Mouse (Mus musculus) limb, embryonic 15.5 days (tissue): ENCODE results near the gene Armc7. TPM values are rescaled to one million over a fixed set of nuclear protein-coding genes. Genes with fewer than 3 reads are reported as not detected.

ENCODE experiments used
- ATAC-seq: fragments of 200-750 bp; cut with Nextera tagmentation; 2 replicates; pipeline ENCODE4 v1.8.0; 2017; ENCODE audit warnings: low read depth, moderate TSS enrichment; ENCODE audit not compliant: insufficient number of reproducible peaks, low FRiP score, low TSS enrichment
- H3K27ac ChIP-seq: fragments of 300-500 bp; sonication (generic); 2 replicates; pipeline ENCODE4 v1.5.1; 2015; ENCODE audit warnings: moderate library complexity, mild to moderate bottlenecking, inconsistent platforms
- H3K27me3 ChIP-seq: fragments of 300-500 bp; sonication (generic); 2 replicates; pipeline ENCODE4 v1.6.1; 2015; ENCODE audit warnings: inconsistent platforms
- H3K36me3 ChIP-seq: fragments of 300-500 bp; sonication (generic); 2 replicates; pipeline ENCODE4 v1.6.1; 2015; ENCODE audit warnings: inconsistent platforms
- H3K4me1 ChIP-seq: fragments of 300-500 bp; sonication (generic); 2 replicates; pipeline ENCODE4 v1.6.1; 2015; ENCODE audit warnings: inconsistent platforms
- H3K4me2 ChIP-seq: fragments of 300-500 bp; sonication (generic); 2 replicates; pipeline ENCODE4 v1.6.1; 2015; ENCODE audit warnings: mild to moderate bottlenecking, inconsistent platforms
- H3K4me3 ChIP-seq: fragments of 300-500 bp; sonication (generic); 2 replicates; pipeline ENCODE4 v1.5.1; 2015; ENCODE audit warnings: mild to moderate bottlenecking, inconsistent platforms
- H3K9ac ChIP-seq: fragments of 300-500 bp; sonication (generic); 2 replicates; pipeline ENCODE4 v1.6.1; 2015; ENCODE audit warnings: inconsistent platforms
- H3K9me3 ChIP-seq: fragments of 300-500 bp; sonication (generic); 2 replicates; pipeline ENCODE4 v1.6.1; 2016; ENCODE audit warnings: inconsistent platforms
- WGBS: fragments of 180-500 bp; shearing (Covaris S2); methylation state at CpG from one replicate; pipeline ENCODE4 v1.1.7; 2015; 5-methylcytosine and 5-hydroxymethylcytosine counted together
- polyA plus RNA-seq: library from polyadenylated mRNA; unstranded; fragments of >200 nt; fragmentation: Nextera tagmentation; extraction: Ambion mirVana; gene quantifications from 2 replicates; pipeline ENCODE4 v1.2.1, GENCODE M21; 2015

Armc7 gene
- polyA plus RNA-seq, 1 experiment from 2014 or later = 7.2 TPM

GRCm38 (mm10) chr11:115506586-115506985, 31.1 kb downstream of the Armc7 start:
- H3K9me3 ChIP-seq = no peaks in the 10 kb centered on the region
- H3K36me3 ChIP-seq = peaks cover 15% of the 10 kb centered on the region
- WGBS = 86% methylated on average over 3 of the region's 3 CpGs
- H3K9ac ChIP-seq = no peak overlapping the region
- H3K4me1 ChIP-seq = peaks cover 20% of the 10 kb centered on the region
- no peak overlapping the region for H3K27ac ChIP-seq
- no peak overlapping the region for H3K4me3 ChIP-seq
- ATAC-seq = no peak
- no peaks in the 10 kb centered on the region for H3K27me3 ChIP-seq
- H3K4me2 ChIP-seq = no peak overlapping the region

DNA sequence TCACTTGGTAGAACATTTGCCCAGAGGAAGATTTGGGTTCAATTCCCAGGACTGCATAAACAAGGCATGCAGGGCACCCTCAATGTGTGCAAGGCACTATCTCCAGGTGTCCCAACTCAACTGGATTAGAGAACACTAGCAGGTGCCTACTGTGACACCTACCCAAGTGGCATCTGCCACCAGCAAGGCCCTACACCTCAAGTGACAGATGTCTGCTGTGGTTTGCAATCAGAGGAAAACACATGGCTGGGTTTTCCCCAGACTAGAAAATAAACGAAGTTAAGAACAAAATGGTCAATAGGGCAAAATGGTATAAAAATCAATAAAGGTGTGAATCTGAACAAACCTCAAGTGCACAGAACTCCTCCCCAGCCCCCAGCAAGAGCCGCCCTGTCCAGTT, 32.6 kb downstream of the Armc7 start:
- Histone ChIP-seq H3K4me2 (no peak overlapping the region), H3K4me3 (no peak overlapping the region), H3K27ac (no peak overlapping the region), H3K9ac (no peak overlapping the region), H3K36me3 (peaks cover 4% of the 10 kb centered on the region), H3K27me3 (no peaks in the 10 kb centered on the region), H3K4me1 (peaks cover 34% of the 10 kb centered on the region), H3K9me3 (no peaks in the 10 kb centered on the region)
- 81% methylated on average over 2 of the region's 2 CpGs for WGBS
- ATAC-seq = no peak

GRCm38 (mm10) chr11:115509773-115510506, 34.5 kb downstream of the Armc7 start:
- H3K4me1 ChIP-seq = peaks cover 37% of the 10 kb centered on the region
- no peak overlapping the region for H3K4me3 ChIP-seq
- H3K36me3 ChIP-seq = no peaks in the 10 kb centered on the region
- no peaks in the 10 kb centered on the region for H3K27me3 ChIP-seq
- H3K9ac ChIP-seq = no peak overlapping the region
- no peak for ATAC-seq
- H3K27ac ChIP-seq = peak overlapping the region; percentile 24; the same call in 1 of the 2 replicates
- H3K9me3 ChIP-seq = no peaks in the 10 kb centered on the region
- no peak overlapping the region for H3K4me2 ChIP-seq
- 44% methylated on average over 6 of the region's 6 CpGs for WGBS

GRCm38 (mm10) chr11:115510507-115510888, 35.0 kb downstream of the Armc7 start:
- Histone ChIP-seq H3K4me1 (peaks cover 37% of the 10 kb centered on the region), H3K4me3 (no peak overlapping the region), H3K27me3 (no peaks in the 10 kb centered on the region), H3K36me3 (no peaks in the 10 kb centered on the region), H3K27ac (no peak overlapping the region), H3K9ac (no peak overlapping the region), H3K9me3 (no peaks in the 10 kb centered on the region), H3K4me2 (no peak overlapping the region)
- ATAC-seq = no peak
- 52% methylated on average over 5 of the region's 5 CpGs for WGBS

- no peak for ATAC-seq
- no peak overlapping the region for H3K9ac ChIP-seq
- 56% methylated on average over 2 of the region's 2 CpGs for WGBS
- H3K9me3 ChIP-seq = no peaks in the 10 kb centered on the region
- peak overlapping the region; percentile 75; the same call in 1 of the 2 replicates for H3K4me2 ChIP-seq
- H3K4me3 ChIP-seq = no peak overlapping the region
- no peaks in the 10 kb centered on the region for H3K27me3 ChIP-seq
- no peaks in the 10 kb centered on the region for H3K36me3 ChIP-seq
- peaks cover 37% of the 10 kb centered on the region for H3K4me1 ChIP-seq
- no peak overlapping the region for H3K27ac ChIP-seq
These were observed 35.7 kb downstream of the Armc7 start for GRCm38 (mm10) chr11:115511121-115511520.

- peak overlapping the region; percentile 75 for H3K4me2 ChIP-seq
- peaks cover 37% of the 10 kb centered on the region for H3K4me1 ChIP-seq
- WGBS = 50% methylated on average over 3 of the region's 3 CpGs
- 0 out of 2 replicates have a peak overlapping the region, but pooled peaks have one; percentile 20 for H3K9ac ChIP-seq
- ATAC-seq = no peak
- no peaks in the 10 kb centered on the region for H3K36me3 ChIP-seq
- 0 out of 2 replicates have a peak overlapping the region, but pooled peaks have one; percentile 17 for H3K27ac ChIP-seq
- H3K27me3 ChIP-seq = no peaks in the 10 kb centered on the region
- H3K9me3 ChIP-seq = no peaks in the 10 kb centered on the region
- H3K4me3 ChIP-seq = peak overlapping the region; percentile 99
These were observed 36.5 kb downstream of the Armc7 start for GRCm38 (mm10) chr11:115512004-115512403.

DNA sequence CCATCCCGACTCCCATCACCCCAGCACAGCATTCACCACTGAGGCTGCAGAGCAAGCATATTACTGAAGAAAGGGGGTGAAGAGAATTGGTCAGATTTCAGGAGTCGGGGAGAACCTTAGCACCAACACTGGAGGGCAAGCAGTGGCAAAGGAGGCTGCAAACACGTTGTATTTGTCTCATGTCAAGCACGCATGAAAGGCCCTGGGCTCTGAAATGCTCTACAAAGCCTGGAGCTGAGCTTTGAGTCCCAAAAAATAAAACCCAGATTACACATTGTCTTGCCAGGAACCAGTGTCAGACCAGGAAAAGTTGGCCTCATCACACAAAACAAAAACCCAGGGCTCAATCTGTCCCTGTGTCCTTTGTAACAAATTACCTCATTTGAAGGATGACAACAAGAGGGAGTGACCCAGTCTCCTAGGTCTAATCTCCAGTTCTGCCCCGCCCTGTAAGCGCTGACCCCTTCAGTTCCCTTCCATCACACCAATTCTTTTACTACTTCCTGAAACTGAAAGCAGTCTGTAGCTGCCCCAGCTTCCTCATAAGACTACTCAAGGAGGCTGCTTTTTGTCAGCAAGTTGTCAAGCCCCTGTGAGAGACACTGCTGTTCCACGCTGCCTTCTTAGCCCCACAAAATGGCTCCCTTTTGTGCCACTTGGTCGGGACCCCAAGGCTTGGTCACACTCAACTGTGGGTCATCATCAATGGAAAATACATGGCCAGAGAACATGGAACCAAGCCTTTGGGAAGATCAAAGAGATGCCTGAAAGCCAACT, 37.1 kb downstream of the Armc7 start:
- Histone ChIP-seq H3K36me3 (no peaks in the 10 kb centered on the region), H3K9ac (peak overlapping the region; percentile 89; the same call in 1 of the 2 replicates), H3K27me3 (no peaks in the 10 kb centered on the region), H3K27ac (peak overlapping the region; percentile 2; the same call in 1 of the 2 replicates), H3K4me3 (peak overlapping the region; percentile 99), H3K9me3 (no peaks in the 10 kb centered on the region), H3K4me1 (peaks cover 37% of the 10 kb centered on the region), H3K4me2 (peak overlapping the region; percentile 75)
- no peak for ATAC-seq
- whole genome bisulfite sequencing = 23% methylated on average over 8 of the region's 8 CpGs

- WGBS = under 1% methylated on average over 57 of the region's 57 CpGs
- peak; percentile 45 for ATAC-seq
- Histone ChIP-seq H3K4me1 (peaks cover 37% of the 10 kb centered on the region), H3K9me3 (no peaks in the 10 kb centered on the region), H3K27ac (peak overlapping the region; percentile 87), H3K27me3 (no peaks in the 10 kb centered on the region), H3K4me2 (peak overlapping the region; percentile 75), H3K9ac (peak overlapping the region; percentile 89), H3K4me3 (peak overlapping the region; percentile 99), H3K36me3 (no peaks in the 10 kb centered on the region)
These were observed 38.1 kb downstream of the Armc7 start for GRCm38 (mm10) chr11:115513271-115514237.

DNA sequence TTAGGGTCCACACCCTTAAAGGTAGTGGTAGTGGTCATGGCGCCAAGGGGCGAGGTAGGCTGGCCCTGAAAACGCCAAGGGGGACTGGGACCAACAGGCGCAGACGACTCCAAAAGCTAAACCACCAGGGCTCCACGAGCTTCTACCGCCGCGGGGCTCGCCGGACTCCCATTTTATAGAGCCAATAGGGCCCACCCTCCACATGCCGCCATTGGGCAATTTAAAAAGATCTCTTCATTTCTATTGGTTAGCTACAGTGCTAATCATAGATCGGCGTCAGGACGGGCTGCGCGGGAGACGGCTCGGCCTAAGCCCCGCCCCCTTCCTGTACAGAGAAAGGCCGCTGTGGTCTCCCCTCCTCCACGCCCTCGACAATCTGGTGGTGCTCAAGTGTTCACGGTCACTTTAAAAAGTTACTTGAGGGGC, 38.8 kb downstream of the Armc7 start, which contains the start of gene Jpt1:
Jpt1 (minus strand) TSS at position 150 of the 426 bp plus-strand sequence.
- Histone ChIP-seq H3K4me3 (peak within 1 kb of the TSS; percentile 99), H3K4me2 (peak within 1 kb of the TSS; percentile 75), H3K36me3 (no peaks in the 10 kb centered on the region), H3K9me3 (no peaks in the 10 kb centered on the region), H3K27me3 (no peaks in the 10 kb centered on the region), H3K9ac (peak within 1 kb of the TSS; percentile 89), H3K4me1 (peaks cover 37% of the 10 kb centered on the region), H3K27ac (peak within 1 kb of the TSS; percentile 87)
- WGBS = 0% methylated on average over 24 of the region's 24 CpGs
- ATAC-seq = peak; percentile 96

GRCm38 (mm10) chr11:115515021-115515420, 39.6 kb downstream of the Armc7 start:
- no peaks in the 10 kb centered on the region for H3K36me3 ChIP-seq
- H3K9ac ChIP-seq = no peak overlapping the region
- 67% methylated on average over 6 of the region's 6 CpGs for WGBS
- H3K4me2 ChIP-seq = no peak overlapping the region
- H3K27me3 ChIP-seq = no peaks in the 10 kb centered on the region
- no peak for ATAC-seq
- H3K4me1 ChIP-seq = peaks cover 33% of the 10 kb centered on the region
- H3K4me3 ChIP-seq = no peak overlapping the region
- H3K27ac ChIP-seq = no peak overlapping the region
- H3K9me3 ChIP-seq = no peaks in the 10 kb centered on the region

- WGBS = 70% methylated on average over 5 of the region's 5 CpGs
- ATAC-seq = no peak
These were observed 41.5 kb downstream of the Armc7 start for GRCm38 (mm10) chr11:115516942-115517341.

More at GRCm38 (mm10) chr11:115516942-115517341, 41.5 kb downstream of the Armc7 start:
- Histone ChIP-seq H3K27me3 (no peaks in the 10 kb centered on the region), H3K4me2 (no peak overlapping the region), H3K9ac (no peak overlapping the region), H3K4me3 (no peak overlapping the region), H3K4me1 (peaks cover 13% of the 10 kb centered on the region), H3K9me3 (no peaks in the 10 kb centered on the region), H3K36me3 (peaks cover 3% of the 10 kb centered on the region; the same call in 1 of the 2 replicates), H3K27ac (no peak overlapping the region)
